Mouse (Mus musculus): Measurements from ENCODE around the gene Deup1. TPM values are rescaled to one million over a fixed set of nuclear protein-coding genes. Genes with fewer than 3 reads are reported as not detected.

The Deup1 gene
- polyA plus RNA-seq, 1 experiment from 2014 or later: 0.80 TPM

GRCm38 (mm10) chr9:15517979-15518378 lies 109.8 kb downstream of the Deup1 start:
- Histone ChIP-seq H3K36me3 (ENCODE audit: control insufficient read depth, insufficient read depth, low read length) (no peaks in the 10 kb centered on the region), H3K9ac (ENCODE audit: low read depth, low read length) (no peak overlapping the region), H3K4me1 (ENCODE audit: control insufficient read depth, insufficient read depth, low read length) (peaks cover 6% of the 10 kb centered on the region; the same call in 1 of the 2 replicates), H3K27ac (ENCODE audit: low read depth, low read length) (no peak overlapping the region), H3K27me3 (ENCODE audit: control insufficient read depth, insufficient read depth, low read length) (no peaks in the 10 kb centered on the region), H3K9me3 (ENCODE audit: control insufficient read depth, low read length) (no peaks in the 10 kb centered on the region), H3K4me3 (ENCODE audit: low read length) (no peak overlapping the region), H3K4me2 (replicated peaks; ENCODE audit: low read depth, low read length) (no peak overlapping the region)
- ATAC-seq (ENCODE audit: low FRiP score, low TSS enrichment): no peak
- 57% methylated on average over 4 of the region's 4 CpGs for WGBS

GRCm38 (mm10) chr9:15516007-15516406 lies 111.7 kb downstream of the Deup1 start:
- H3K9ac ChIP-seq (ENCODE audit: low read depth, low read length): no peak overlapping the region
- ATAC-seq (ENCODE audit: low FRiP score, low TSS enrichment): no peak
- 59% methylated on average over 2 of the region's 2 CpGs for WGBS

GRCm38 (mm10) chr9:15512918-15513317 lies 114.8 kb downstream of the Deup1 start:
- H3K36me3 ChIP-seq (ENCODE audit: control insufficient read depth, insufficient read depth, low read length): no peaks in the 10 kb centered on the region
- no peaks in the 10 kb centered on the region for H3K27me3 ChIP-seq (ENCODE audit: control insufficient read depth, insufficient read depth, low read length)
- H3K27ac ChIP-seq (ENCODE audit: low read depth, low read length): peak overlapping the region; percentile 26; the same call in 1 of the 2 replicates
- peak; percentile 82 for ATAC-seq (ENCODE audit: low FRiP score, low TSS enrichment)
- no peak overlapping the region for H3K9ac ChIP-seq (ENCODE audit: low read depth, low read length)
- peaks cover 30% of the 10 kb centered on the region for H3K4me1 ChIP-seq (ENCODE audit: control insufficient read depth, insufficient read depth, low read length)
- H3K4me3 ChIP-seq (ENCODE audit: low read length): no peak overlapping the region
- WGBS: 35% methylated on average over 7 of the region's 7 CpGs
- no peaks in the 10 kb centered on the region for H3K9me3 ChIP-seq (ENCODE audit: control insufficient read depth, low read length)
- H3K4me2 ChIP-seq (replicated peaks; ENCODE audit: low read depth, low read length): no peak overlapping the region

More at GRCm38 (mm10) chr9:15516007-15516406, 111.7 kb downstream of the Deup1 start:
- Histone ChIP-seq H3K4me1 (ENCODE audit: control insufficient read depth, insufficient read depth, low read length) (peaks cover 19% of the 10 kb centered on the region; the same call in 1 of the 2 replicates), H3K4me2 (replicated peaks; ENCODE audit: low read depth, low read length) (no peak overlapping the region), H3K27ac (ENCODE audit: low read depth, low read length) (no peak overlapping the region), H3K36me3 (ENCODE audit: control insufficient read depth, insufficient read depth, low read length) (no peaks in the 10 kb centered on the region), H3K27me3 (ENCODE audit: control insufficient read depth, insufficient read depth, low read length) (no peaks in the 10 kb centered on the region), H3K4me3 (ENCODE audit: low read length) (no peak overlapping the region), H3K9me3 (ENCODE audit: control insufficient read depth, low read length) (no peaks in the 10 kb centered on the region)

- H3K9ac ChIP-seq (ENCODE audit: low read depth, low read length): no peak overlapping the region
- H3K27ac ChIP-seq (ENCODE audit: low read depth, low read length): no peak overlapping the region
- no peak overlapping the region for H3K4me3 ChIP-seq (ENCODE audit: low read length)
- peaks cover 48% of the 10 kb centered on the region for H3K4me1 ChIP-seq (ENCODE audit: control insufficient read depth, insufficient read depth, low read length)
- H3K27me3 ChIP-seq (ENCODE audit: control insufficient read depth, insufficient read depth, low read length): no peaks in the 10 kb centered on the region
- H3K4me2 ChIP-seq (replicated peaks; ENCODE audit: low read depth, low read length): no peak overlapping the region
- 44% methylated on average over 3 of the region's 3 CpGs for WGBS
- H3K9me3 ChIP-seq (ENCODE audit: control insufficient read depth, low read length): no peaks in the 10 kb centered on the region
- ATAC-seq (ENCODE audit: low FRiP score, low TSS enrichment): no peak
- no peaks in the 10 kb centered on the region for H3K36me3 ChIP-seq (ENCODE audit: control insufficient read depth, insufficient read depth, low read length)
Measured at GRCm38 (mm10) chr9:15510557-15511310, 117.0 kb downstream of the Deup1 start.

Other genes starting within 250 kb of the Deup1 start
- gene Smco4, start 134.5 kb downstream of the Deup1 start, polyA plus RNA-seq (2014; fragmentation: Nextera tagmentation; extraction: Ambion mirVana): 7.0 and 24.0 TPM in 2 replicates
- gene Slc36a4, start 81.8 kb upstream of the Deup1 start, polyA plus RNA-seq (2014; fragmentation: Nextera tagmentation; extraction: Ambion mirVana): 14.9 and 25.7 TPM in 2 replicates
- not detected in 2 replicates for gene Mtnr1b, start 246.6 kb upstream of the Deup1 start, polyA plus RNA-seq (2014; fragmentation: Nextera tagmentation; extraction: Ambion mirVana)